ENCODE assay signal across 13 mouse cellular contexts in the genomic region with DNA sequence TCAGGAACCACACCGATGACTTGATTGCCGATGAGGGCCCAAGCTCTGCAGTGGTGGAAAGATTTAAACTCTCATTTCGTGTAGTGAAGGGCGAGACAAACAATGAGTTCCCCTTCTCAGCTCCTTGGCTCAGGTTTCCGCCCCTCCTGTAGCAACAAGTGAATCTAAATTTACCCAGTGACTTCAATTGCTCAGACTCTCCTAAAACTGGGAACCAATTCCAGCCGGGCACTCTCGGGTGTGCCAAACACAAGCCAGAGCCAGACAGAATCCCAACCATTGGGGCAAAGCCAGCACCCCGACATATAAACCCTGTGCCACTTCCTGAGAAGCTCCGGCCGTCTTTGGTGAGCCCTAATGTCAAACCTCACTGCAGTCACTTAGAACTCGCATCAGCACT. TPM values are rescaled to one million over a fixed set of nuclear protein-coding genes. Genes with fewer than 3 reads are reported as not detected.
DNase-seq lines count a peak whose midpoint lies in the region; ATAC-seq and TF ChIP-seq lines count a peak whose summit lies in the region.
"Had no signal": no experiment of that assay in that cellular context is flagged by ENCODE, and none has a peak within 500 bp of the region (broad histone marks: within the 10 kb centered on the region; RNA-seq: fewer than 3 reads in every experiment).

Sgcg (minus strand) TSS at position 139 of the 400 bp plus-strand sequence.

- no peak within 1 kb of the TSS for H3K9ac ChIP-seq in kidney, embryonic 15.5 days
- peak within 1 kb of the TSS; percentile 61; the same call in 1 of the 2 replicates for H3K9ac ChIP-seq in heart, embryonic 13.5 days
- no peak within 1 kb of the TSS for H3K9ac ChIP-seq in limb, embryonic 13.5 days
- H3K9ac ChIP-seq in intestine, embryonic 16.5 days (ENCODE audit: low read depth, low read length): no peak within 1 kb of the TSS
- H3K9ac ChIP-seq in forebrain, embryonic 13.5 days: no peak within 1 kb of the TSS

- H3K27ac ChIP-seq in kidney, embryonic 15.5 days: peak within 1 kb of the TSS; percentile 77
- H3K27ac ChIP-seq in gastrocnemius, adult 2 months: peak within 1 kb of the TSS; percentile 95
- H3K27ac ChIP-seq in heart, embryonic 13.5 days (replicated peaks): peak within 1 kb of the TSS; percentile 70
- H3K27ac ChIP-seq in limb, embryonic 13.5 days: no peak within 1 kb of the TSS
- no peak within 1 kb of the TSS for H3K27ac ChIP-seq in intestine, embryonic 16.5 days (ENCODE audit: low read length)
- no peak within 1 kb of the TSS for H3K27ac ChIP-seq in forebrain, embryonic 13.5 days
- H3K27ac ChIP-seq: hindbrain, postnatal 0 days had no signal

- H3K36me3 ChIP-seq in kidney, embryonic 15.5 days: no peaks in the 10 kb centered on the region
- H3K36me3 ChIP-seq in heart, embryonic 13.5 days: no peaks in the 10 kb centered on the region
- H3K36me3 ChIP-seq in limb, embryonic 13.5 days: no peaks in the 10 kb centered on the region
- H3K36me3 ChIP-seq in intestine, embryonic 16.5 days (ENCODE audit: control insufficient read depth, insufficient read depth, low read length): no peaks in the 10 kb centered on the region
- H3K36me3 ChIP-seq in forebrain, embryonic 13.5 days (ENCODE audit: poor library complexity, severe bottlenecking): no peaks in the 10 kb centered on the region

- ATAC-seq in kidney, embryonic 15.5 days (replicated peaks; ENCODE audit: low FRiP score): peak; percentile 64; the same call in 1 of the 2 replicates
- ATAC-seq in heart, embryonic 13.5 days (ENCODE audit: extremely low read depth, insufficient number of reproducible peaks, low FRiP score, low TSS enrichment): peak; percentile 25; the same call in 1 of the 2 replicates
- ATAC-seq in limb, embryonic 13.5 days (ENCODE audit: low FRiP score, low read depth): peak; percentile 32; the same call in 1 of the 2 replicates
- no peak for ATAC-seq in intestine, embryonic 16.5 days
- no peak for ATAC-seq in forebrain, embryonic 13.5 days
- ATAC-seq: hindbrain, postnatal 0 days had no signal

- 18% methylated on average over 11 of the region's 11 CpGs for WGBS in kidney, embryonic 15.5 days
- 44% methylated on average over 11 of the region's 11 CpGs for WGBS in heart, embryonic 13.5 days
- 24% methylated on average over 11 of the region's 11 CpGs for WGBS in limb, embryonic 13.5 days
- 51% methylated on average over 11 of the region's 11 CpGs for WGBS in intestine, embryonic 16.5 days
- 71% methylated on average over 11 of the region's 11 CpGs for WGBS in forebrain, embryonic 13.5 days

- no peaks in the 10 kb centered on the region for H3K9me3 ChIP-seq in kidney, embryonic 15.5 days (replicated peaks)
- H3K9me3 ChIP-seq in heart, embryonic 13.5 days: no peaks in the 10 kb centered on the region
- no peaks in the 10 kb centered on the region for H3K9me3 ChIP-seq in limb, embryonic 13.5 days
- H3K9me3 ChIP-seq in intestine, embryonic 16.5 days (ENCODE audit: control insufficient read depth, low read length): no peaks in the 10 kb centered on the region
- no peaks in the 10 kb centered on the region for H3K9me3 ChIP-seq in forebrain, embryonic 13.5 days (replicated peaks)

- intact Hi-C loops in gastrocnemius, adult 2 months (cut with DNase I): no loop called here

- peak within 1 kb of the TSS; percentile 28 for H3K4me2 ChIP-seq in kidney, embryonic 15.5 days
- H3K4me2 ChIP-seq in heart, embryonic 13.5 days: peak within 1 kb of the TSS; percentile 43
- no peak within 1 kb of the TSS for H3K4me2 ChIP-seq in limb, embryonic 13.5 days (replicated peaks)
- no peak within 1 kb of the TSS for H3K4me2 ChIP-seq in intestine, embryonic 16.5 days (ENCODE audit: low read depth, low read length)
- no peak within 1 kb of the TSS for H3K4me2 ChIP-seq in forebrain, embryonic 13.5 days

- no peak for TF ChIP-seq CTCF in gastrocnemius, adult 2 months (IDR thresholded peaks at IDR 0.05)

- DNase-seq in kidney, adult 9 months: no peak
- DNase-seq in gastrocnemius, adult 2 months: peak; percentile 91
- no peak for DNase-seq in thymus, adult 18-20 months
- DNase-seq: adrenal gland, postnatal 36 days; cerebellum, adult 2 months; left cerebral cortex, postnatal 4 days; thymus, postnatal 36 days had no signal

- no peak within 1 kb of the TSS for H3K4me3 ChIP-seq in kidney, embryonic 15.5 days (replicated peaks)
- H3K4me3 ChIP-seq in gastrocnemius, adult 2 months: peak within 1 kb of the TSS; percentile 68
- H3K4me3 ChIP-seq in heart, embryonic 13.5 days: peak within 1 kb of the TSS; percentile 17
- no peak within 1 kb of the TSS for H3K4me3 ChIP-seq in limb, embryonic 13.5 days
- H3K4me3 ChIP-seq in intestine, embryonic 16.5 days (ENCODE audit: low read length): no peak within 1 kb of the TSS
- no peak within 1 kb of the TSS for H3K4me3 ChIP-seq in forebrain, embryonic 13.5 days

- peaks cover 11% of the 10 kb centered on the region for H3K4me1 ChIP-seq in kidney, embryonic 15.5 days
- H3K4me1 ChIP-seq in heart, embryonic 13.5 days: peaks cover 6% of the 10 kb centered on the region; the same call in 1 of the 2 replicates
- peaks cover 5% of the 10 kb centered on the region for H3K4me1 ChIP-seq in limb, embryonic 13.5 days
- no peaks in the 10 kb centered on the region for H3K4me1 ChIP-seq in intestine, embryonic 16.5 days (ENCODE audit: control insufficient read depth, insufficient read depth, low read length)
- H3K4me1 ChIP-seq in forebrain, embryonic 13.5 days: no peaks in the 10 kb centered on the region

- no peaks in the 10 kb centered on the region for H3K27me3 ChIP-seq in kidney, embryonic 15.5 days
- no peaks in the 10 kb centered on the region for H3K27me3 ChIP-seq in heart, embryonic 13.5 days (replicated peaks)
- H3K27me3 ChIP-seq in limb, embryonic 13.5 days: no peaks in the 10 kb centered on the region
- no peaks in the 10 kb centered on the region for H3K27me3 ChIP-seq in intestine, embryonic 16.5 days (replicated peaks; ENCODE audit: control insufficient read depth, insufficient read depth, low read length)
- no peaks in the 10 kb centered on the region for H3K27me3 ChIP-seq in forebrain, embryonic 13.5 days

RNA-seq across cellular contexts. Expression of gene Sgcg, which starts in this region (rescaled TPM):
- polyA plus RNA-seq in kidney, embryonic 15.5 days (2015; fragmentation: Nextera tagmentation; extraction: Ambion mirVana): 1.1 and 1.8 TPM in 2 replicates
- 100 to 1,000 TPM; 126 to 144 TPM for total RNA-seq in gastrocnemius, adult 2 months (2021)
- 16.6 and 19.9 TPM in 2 replicates for polyA plus RNA-seq in heart, embryonic 13.5 days (2015; fragmentation: Nextera tagmentation; extraction: Ambion mirVana)
- 7.2 and 9.8 TPM in 2 replicates for polyA plus RNA-seq in limb, embryonic 13.5 days (2015; fragmentation: Nextera tagmentation; extraction: Ambion mirVana)
- 1.7 and 1.8 TPM in 2 replicates for polyA plus RNA-seq in intestine, embryonic 16.5 days (2015; fragmentation: Nextera tagmentation; extraction: Ambion mirVana)
- 0.20 TPM in 1 of 2 replicates, not detected in the other for polyA plus RNA-seq in forebrain, embryonic 13.5 days (2015; fragmentation: Nextera tagmentation; extraction: Ambion mirVana)
- total RNA-seq: left cerebral cortex, postnatal 4 days had no signal

Comparison
In these comparisons a context has a peak if more than half of its experiments do, and no peak if none do; other contexts are left out.
1. ATAC-seq: peak in kidney, embryonic 15.5 days (single experiment), heart, embryonic 13.5 days (single experiment) and limb, embryonic 13.5 days (single experiment); none in intestine, embryonic 16.5 days (single experiment) and forebrain, embryonic 13.5 days (single experiment).
2. H3K27ac ChIP-seq: peak in kidney, embryonic 15.5 days (single experiment), gastrocnemius, adult 2 months (single experiment) and heart, embryonic 13.5 days (single experiment); none in limb, embryonic 13.5 days (single experiment), intestine, embryonic 16.5 days (single experiment) and forebrain, embryonic 13.5 days (single experiment).
3. H3K4me2 ChIP-seq: peak in kidney, embryonic 15.5 days (single experiment) and heart, embryonic 13.5 days (single experiment); none in limb, embryonic 13.5 days (single experiment), intestine, embryonic 16.5 days (single experiment) and forebrain, embryonic 13.5 days (single experiment).
4. H3K4me3 ChIP-seq: peak in gastrocnemius, adult 2 months (single experiment) and heart, embryonic 13.5 days (single experiment); none in kidney, embryonic 15.5 days (single experiment), limb, embryonic 13.5 days (single experiment), intestine, embryonic 16.5 days (single experiment) and forebrain, embryonic 13.5 days (single experiment).